Mouse (Mus musculus): ENCODE data around the gene Ddr2. TPM values are rescaled to one million over a fixed set of nuclear protein-coding genes. Genes with fewer than 3 reads are reported as not detected.

Ddr2 gene
- polyA plus RNA-seq, 1 experiment from 2014 or later, result 7.9 TPM

- no peaks in the 10 kb centered on the region for H3K27me3 ChIP-seq (ENCODE audit: control insufficient read depth, insufficient read depth, low read depth, low read length)
- ATAC-seq, result no peak
- H3K27ac ChIP-seq (ENCODE audit: low read length), result no peak overlapping the region
- H3K9me3 ChIP-seq (replicated peaks; ENCODE audit: control insufficient read depth, low read length, poor library complexity, severe bottlenecking), result no peaks in the 10 kb centered on the region
- H3K4me2 ChIP-seq (ENCODE audit: low read length), result no peak overlapping the region
- peaks cover 8% of the 10 kb centered on the region; the same call in 1 of the 2 replicates for H3K36me3 ChIP-seq (ENCODE audit: control insufficient read depth, insufficient read depth, low read length)
- 88% methylated on average over 9 of the region's 9 CpGs for WGBS
- no peak overlapping the region for H3K4me3 ChIP-seq (ENCODE audit: low read depth, low read length)
- no peaks in the 10 kb centered on the region for H3K4me1 ChIP-seq (ENCODE audit: control insufficient read depth, insufficient read depth, low read length)
- no peak overlapping the region for H3K9ac ChIP-seq (ENCODE audit: low read depth, low read length)
Measured at GRCm38 (mm10) chr1:170147651-170148448, 37.3 kb upstream of the Ddr2 start.

DNA sequence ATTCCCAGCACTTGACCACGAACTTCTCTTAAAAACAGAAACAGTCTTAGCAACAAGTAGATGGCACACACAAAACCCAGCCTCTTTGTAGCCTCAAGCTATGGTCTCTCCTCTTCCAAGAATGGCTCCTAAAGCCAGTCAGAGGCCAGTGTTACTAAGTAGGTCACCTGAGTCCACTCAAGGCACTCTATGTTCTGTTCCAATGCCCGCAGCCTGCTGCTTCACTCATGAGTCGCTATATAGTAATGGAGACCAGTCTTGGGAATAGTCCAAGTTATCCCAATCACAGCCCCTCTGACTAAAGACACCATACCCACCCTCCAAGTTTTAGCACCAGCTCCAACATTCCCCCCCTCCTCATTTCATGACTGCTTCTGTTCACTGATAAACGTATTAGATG lies 35.0 kb upstream of the Ddr2 start:
- no peak overlapping the region for H3K27ac ChIP-seq (ENCODE audit: low read length)
- no peaks in the 10 kb centered on the region for H3K9me3 ChIP-seq (replicated peaks; ENCODE audit: control insufficient read depth, low read length, poor library complexity, severe bottlenecking)
- no peak for ATAC-seq
- no peaks in the 10 kb centered on the region for H3K4me1 ChIP-seq (ENCODE audit: control insufficient read depth, insufficient read depth, low read length)
- H3K9ac ChIP-seq (ENCODE audit: low read depth, low read length), result no peak overlapping the region
- 95% methylated on average over 4 of the region's 4 CpGs for WGBS
- H3K4me2 ChIP-seq (ENCODE audit: low read length), result no peak overlapping the region
- H3K27me3 ChIP-seq (ENCODE audit: control insufficient read depth, insufficient read depth, low read depth, low read length), result no peaks in the 10 kb centered on the region
- no peak overlapping the region for H3K4me3 ChIP-seq (ENCODE audit: low read depth, low read length)
- peaks cover 8% of the 10 kb centered on the region; the same call in 1 of the 2 replicates for H3K36me3 ChIP-seq (ENCODE audit: control insufficient read depth, insufficient read depth, low read length)

- Histone ChIP-seq H3K4me3 (ENCODE audit: low read depth, low read length) (no peak overlapping the region), H3K27ac (ENCODE audit: low read length) (no peak overlapping the region), H3K4me1 (ENCODE audit: control insufficient read depth, insufficient read depth, low read length) (no peaks in the 10 kb centered on the region), H3K9me3 (replicated peaks; ENCODE audit: control insufficient read depth, low read length, poor library complexity, severe bottlenecking) (no peaks in the 10 kb centered on the region), H3K36me3 (ENCODE audit: control insufficient read depth, insufficient read depth, low read length) (peaks cover 3% of the 10 kb centered on the region; the same call in 1 of the 2 replicates), H3K9ac (ENCODE audit: low read depth, low read length) (no peak overlapping the region), H3K4me2 (ENCODE audit: low read length) (no peak overlapping the region), H3K27me3 (ENCODE audit: control insufficient read depth, insufficient read depth, low read depth, low read length) (no peaks in the 10 kb centered on the region)
- 87% methylated on average over 8 of the region's 8 CpGs for WGBS
- ATAC-seq, result no peak
Measured at GRCm38 (mm10) chr1:170142256-170142871, 31.8 kb upstream of the Ddr2 start.

GRCm38 (mm10) chr1:170141626-170142025 lies 31.1 kb upstream of the Ddr2 start:
- H3K36me3 ChIP-seq (ENCODE audit: control insufficient read depth, insufficient read depth, low read length), result peaks cover 3% of the 10 kb centered on the region; the same call in 1 of the 2 replicates
- no peak for ATAC-seq
- WGBS, result 97% methylated on average over 5 of the region's 5 CpGs
- H3K4me3 ChIP-seq (ENCODE audit: low read depth, low read length), result no peak overlapping the region
- no peak overlapping the region for H3K9ac ChIP-seq (ENCODE audit: low read depth, low read length)
- no peaks in the 10 kb centered on the region for H3K9me3 ChIP-seq (replicated peaks; ENCODE audit: control insufficient read depth, low read length, poor library complexity, severe bottlenecking)
- no peaks in the 10 kb centered on the region for H3K4me1 ChIP-seq (ENCODE audit: control insufficient read depth, insufficient read depth, low read length)
- H3K27ac ChIP-seq (ENCODE audit: low read length), result no peak overlapping the region
- H3K4me2 ChIP-seq (ENCODE audit: low read length), result no peak overlapping the region
- no peaks in the 10 kb centered on the region for H3K27me3 ChIP-seq (ENCODE audit: control insufficient read depth, insufficient read depth, low read depth, low read length)

DNA sequence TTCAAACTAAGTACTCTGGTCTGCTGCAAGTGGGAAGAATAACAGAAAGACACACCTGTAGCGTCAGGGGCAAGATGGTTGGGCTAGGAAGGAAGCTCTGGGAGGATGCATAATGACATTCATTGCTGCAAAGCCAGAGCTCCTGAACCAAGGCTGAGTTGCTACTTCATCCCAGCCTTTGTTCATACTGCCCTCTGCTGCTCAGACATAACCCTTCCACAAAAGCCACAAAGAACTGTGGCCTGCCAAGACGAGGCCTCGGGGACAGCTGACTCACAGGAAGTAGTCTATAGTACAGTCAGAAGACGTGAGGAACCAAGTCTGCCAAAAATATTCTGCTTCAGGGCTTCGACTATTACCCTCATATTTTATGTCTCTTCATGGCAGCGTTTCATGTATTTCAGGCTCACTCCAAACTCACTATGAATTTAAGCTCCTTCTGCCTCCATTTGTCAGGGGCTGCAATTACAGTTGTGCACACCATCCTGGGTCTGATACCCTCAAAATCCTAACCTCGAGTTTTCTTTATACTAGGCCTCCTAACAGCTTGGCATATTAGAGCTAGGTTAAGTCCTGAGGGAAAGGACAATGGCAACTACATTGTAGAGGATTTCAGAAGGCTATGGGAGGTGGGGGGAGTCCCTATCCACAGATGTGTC lies 25.9 kb upstream of the Ddr2 start:
- WGBS, result 33% methylated on average over 7 of the region's 7 CpGs
- no peaks in the 10 kb centered on the region; the same call in 1 of the 2 replicates for H3K36me3 ChIP-seq (ENCODE audit: control insufficient read depth, insufficient read depth, low read length)
- no peaks in the 10 kb centered on the region for H3K27me3 ChIP-seq (ENCODE audit: control insufficient read depth, insufficient read depth, low read depth, low read length)
- H3K4me1 ChIP-seq (ENCODE audit: control insufficient read depth, insufficient read depth, low read length), result no peaks in the 10 kb centered on the region
- ATAC-seq, result peak; percentile 60
- no peak overlapping the region for H3K4me2 ChIP-seq (ENCODE audit: low read length)
- H3K27ac ChIP-seq (ENCODE audit: low read length), result no peak overlapping the region
- H3K9me3 ChIP-seq (replicated peaks; ENCODE audit: control insufficient read depth, low read length, poor library complexity, severe bottlenecking), result no peaks in the 10 kb centered on the region
- no peak overlapping the region for H3K4me3 ChIP-seq (ENCODE audit: low read depth, low read length)
- no peak overlapping the region for H3K9ac ChIP-seq (ENCODE audit: low read depth, low read length)

GRCm38 (mm10) chr1:170134264-170134663 lies 23.7 kb upstream of the Ddr2 start:
- no peaks in the 10 kb centered on the region for H3K4me1 ChIP-seq (ENCODE audit: control insufficient read depth, insufficient read depth, low read length)
- H3K4me2 ChIP-seq (ENCODE audit: low read length), result no peak overlapping the region
- no peaks in the 10 kb centered on the region for H3K27me3 ChIP-seq (ENCODE audit: control insufficient read depth, insufficient read depth, low read depth, low read length)
- no peaks in the 10 kb centered on the region for H3K9me3 ChIP-seq (replicated peaks; ENCODE audit: control insufficient read depth, low read length, poor library complexity, severe bottlenecking)
- 86% methylated on average over 8 of the region's 8 CpGs for WGBS
- H3K9ac ChIP-seq (ENCODE audit: low read depth, low read length), result no peak overlapping the region
- ATAC-seq, result no peak
- no peak overlapping the region for H3K27ac ChIP-seq (ENCODE audit: low read length)
- H3K36me3 ChIP-seq (ENCODE audit: control insufficient read depth, insufficient read depth, low read length), result no peaks in the 10 kb centered on the region
- no peak overlapping the region for H3K4me3 ChIP-seq (ENCODE audit: low read depth, low read length)

GRCm38 (mm10) chr1:170130962-170131361 lies 20.4 kb upstream of the Ddr2 start:
- Histone ChIP-seq H3K27me3 (ENCODE audit: control insufficient read depth, insufficient read depth, low read depth, low read length) (no peaks in the 10 kb centered on the region), H3K4me1 (ENCODE audit: control insufficient read depth, insufficient read depth, low read length) (no peaks in the 10 kb centered on the region), H3K4me3 (ENCODE audit: low read depth, low read length) (no peak overlapping the region), H3K27ac (ENCODE audit: low read length) (no peak overlapping the region), H3K9ac (ENCODE audit: low read depth, low read length) (no peak overlapping the region), H3K4me2 (ENCODE audit: low read length) (no peak overlapping the region), H3K36me3 (ENCODE audit: control insufficient read depth, insufficient read depth, low read length) (no peaks in the 10 kb centered on the region), H3K9me3 (replicated peaks; ENCODE audit: control insufficient read depth, low read length, poor library complexity, severe bottlenecking) (no peaks in the 10 kb centered on the region)
- ATAC-seq, result no peak
- WGBS, result 77% methylated on average over 3 of the region's 3 CpGs

DNA sequence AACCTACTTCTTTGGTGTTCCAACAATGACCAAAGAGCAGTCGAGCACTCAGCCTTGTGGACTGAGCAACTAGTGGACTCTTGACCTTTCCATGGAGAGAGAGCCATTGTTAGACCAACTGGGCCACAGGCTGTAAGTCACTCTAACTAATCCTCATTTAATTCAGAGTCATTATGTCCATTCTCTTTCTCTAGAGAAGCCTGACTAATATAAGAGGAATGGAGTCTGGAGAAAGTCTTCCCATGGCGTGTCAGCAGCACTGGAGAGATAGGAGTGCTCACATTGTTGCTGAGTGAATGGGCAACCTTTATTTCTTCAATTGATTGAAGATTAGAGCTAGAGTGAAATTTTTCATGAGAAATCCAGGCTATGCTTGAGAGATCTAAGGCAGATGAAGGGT lies 14.1 kb upstream of the Ddr2 start:
- no peak overlapping the region for H3K9ac ChIP-seq (ENCODE audit: low read depth, low read length)
- no peaks in the 10 kb centered on the region for H3K36me3 ChIP-seq (ENCODE audit: control insufficient read depth, insufficient read depth, low read length)
- no peak for ATAC-seq
- no peaks in the 10 kb centered on the region for H3K27me3 ChIP-seq (ENCODE audit: control insufficient read depth, insufficient read depth, low read depth, low read length)
- no peak overlapping the region for H3K4me3 ChIP-seq (ENCODE audit: low read depth, low read length)
- no peak overlapping the region for H3K4me2 ChIP-seq (ENCODE audit: low read length)
- H3K27ac ChIP-seq (ENCODE audit: low read length), result no peak overlapping the region
- no peaks in the 10 kb centered on the region for H3K9me3 ChIP-seq (replicated peaks; ENCODE audit: control insufficient read depth, low read length, poor library complexity, severe bottlenecking)
- WGBS, result 39% methylated on average over 2 of the region's 2 CpGs
- H3K4me1 ChIP-seq (ENCODE audit: control insufficient read depth, insufficient read depth, low read length), result no peaks in the 10 kb centered on the region

DNA sequence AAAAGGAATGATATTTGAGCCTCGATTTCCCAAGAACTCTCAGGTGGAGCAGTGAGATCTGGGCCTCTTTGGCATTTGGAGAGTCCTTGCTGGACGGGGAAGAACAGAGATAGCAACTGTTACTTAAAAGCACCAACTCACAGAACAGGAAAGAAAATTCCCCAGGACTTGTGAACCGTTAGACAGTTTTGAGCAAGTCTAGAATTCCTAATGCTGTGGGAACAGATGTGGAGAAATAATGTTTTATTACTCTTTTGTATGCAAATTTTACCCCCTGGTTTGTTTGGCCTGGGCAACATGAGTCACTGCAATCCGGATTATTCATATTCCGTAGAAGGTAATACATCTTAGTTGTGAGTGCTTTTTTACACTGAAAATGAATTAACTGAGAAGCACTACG lies 3.1 kb upstream of the Ddr2 start:
- Histone ChIP-seq H3K4me1 (ENCODE audit: control insufficient read depth, insufficient read depth, low read length) (no peaks in the 10 kb centered on the region), H3K4me2 (ENCODE audit: low read length) (no peak overlapping the region), H3K4me3 (ENCODE audit: low read depth, low read length) (no peak overlapping the region), H3K27ac (ENCODE audit: low read length) (no peak overlapping the region), H3K27me3 (ENCODE audit: control insufficient read depth, insufficient read depth, low read depth, low read length) (no peaks in the 10 kb centered on the region), H3K9me3 (replicated peaks; ENCODE audit: control insufficient read depth, low read length, poor library complexity, severe bottlenecking) (no peaks in the 10 kb centered on the region), H3K36me3 (ENCODE audit: control insufficient read depth, insufficient read depth, low read length) (no peaks in the 10 kb centered on the region), H3K9ac (ENCODE audit: low read depth, low read length) (no peak overlapping the region)
- ATAC-seq, result no peak
- 89% methylated on average over 6 of the region's 6 CpGs for WGBS

Data from midbrain, embryonic 16.5 days (tissue).